Mouse (Mus musculus) erythroblast, embryonic 14.5 days (primary cell): ENCODE results near the gene Sfxn5. TPM values are rescaled to one million over a fixed set of nuclear protein-coding genes. Genes with fewer than 3 reads are reported as not detected.

ENCODE experiments used
- H3K27me3 ChIP-seq: 2 replicates; pipeline ENCODE4 v1.6.1; 2012; ENCODE audit warnings: inconsistent platforms; ENCODE audit not compliant: control insufficient read depth
- H3K36me3 ChIP-seq: 2 replicates; pipeline ENCODE4 v1.6.1; 2012; ENCODE audit warnings: mild to moderate bottlenecking, inconsistent platforms; ENCODE audit not compliant: control insufficient read depth
- H3K4me1 ChIP-seq: 2 replicates; pipeline ENCODE4 v1.6.1; 2012; ENCODE audit warnings: inconsistent platforms; ENCODE audit not compliant: control insufficient read depth
- H3K4me3 ChIP-seq: replicated peaks from 2 replicates; pipeline ENCODE3; 2012; ENCODE audit warnings: moderate library complexity, mild to moderate bottlenecking, inconsistent platforms
- H3K9me3 ChIP-seq: 2 replicates; pipeline ENCODE4 v1.6.1; 2012; ENCODE audit warnings: low read length, inconsistent platforms, mixed read lengths; ENCODE audit not compliant: control insufficient read depth
- GATA1 ChIP-seq: IDR thresholded peaks from 2 replicates; pipeline ENCODE4 v1.6.1; 2012; ENCODE audit warnings: low read length, inconsistent platforms, mixed read lengths
- TAL1 ChIP-seq: IDR thresholded peaks from 3 replicates; pipeline ENCODE4 v1.6.1; 2012; ENCODE audit warnings: low read length, inconsistent platforms, mixed read lengths
- polyA plus RNA-seq: library from polyadenylated mRNA; stranded (reverse); fragments of >175 nt; gene quantifications from 2 replicates; pipeline ENCODE4 v1.2.3, GENCODE M21; 2012

Gene Sfxn5
- polyA plus RNA-seq, 1 experiment, result 0.08 TPM

DNA sequence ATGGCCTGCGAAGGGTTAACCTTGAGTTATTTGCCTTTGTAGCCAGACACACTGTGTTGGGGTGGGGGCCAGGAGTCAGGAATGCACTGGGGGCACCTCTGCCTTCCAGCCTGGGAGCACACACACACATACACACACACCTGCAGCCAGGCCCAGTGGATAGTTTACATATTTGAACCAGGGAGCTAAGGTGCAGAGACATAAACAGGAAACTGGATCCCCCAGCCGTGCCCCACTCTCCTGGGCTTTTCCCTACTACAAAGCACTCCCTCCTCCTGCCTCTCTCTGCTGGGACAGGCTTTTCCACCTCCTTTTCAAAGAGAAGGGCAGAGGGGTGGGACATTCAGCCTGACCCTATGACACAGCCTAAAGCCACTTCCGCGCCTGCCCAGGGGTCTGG is 112.3 kb downstream of the Sfxn5 start:
- no peaks in the 10 kb centered on the region for H3K9me3 ChIP-seq
- TF ChIP-seq GATA1, result no peak
- no peak for TF ChIP-seq TAL1
- H3K4me1 ChIP-seq, result no peaks in the 10 kb centered on the region
- H3K36me3 ChIP-seq, result no peaks in the 10 kb centered on the region
- no peaks in the 10 kb centered on the region for H3K27me3 ChIP-seq
- H3K4me3 ChIP-seq, result no peak overlapping the region

DNA sequence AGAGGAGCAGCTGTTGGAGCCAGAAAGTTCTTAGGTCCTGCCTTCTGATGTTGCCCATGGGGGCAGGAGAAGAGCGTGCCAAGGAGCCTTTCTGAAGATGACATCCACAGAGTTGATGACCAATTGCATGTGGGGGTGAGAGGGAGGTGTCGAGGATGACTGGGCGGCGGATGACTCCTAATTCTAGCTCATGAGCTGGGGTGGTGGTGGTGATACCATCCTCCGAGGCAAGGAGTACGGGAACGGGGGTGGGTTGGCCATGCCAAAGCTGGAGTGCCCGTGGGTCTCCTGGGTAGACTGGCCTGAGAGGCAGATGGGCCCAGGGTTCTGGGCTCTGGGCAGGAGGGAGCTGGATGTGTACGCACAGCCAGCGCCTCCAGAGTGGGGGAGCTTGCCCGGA is 113.5 kb downstream of the Sfxn5 start:
- H3K36me3 ChIP-seq, result no peaks in the 10 kb centered on the region
- H3K9me3 ChIP-seq, result no peaks in the 10 kb centered on the region
- no peak overlapping the region for H3K4me3 ChIP-seq
- H3K4me1 ChIP-seq, result no peaks in the 10 kb centered on the region
- TF ChIP-seq GATA1, result no peak
- no peak for TF ChIP-seq TAL1
- no peaks in the 10 kb centered on the region for H3K27me3 ChIP-seq

DNA sequence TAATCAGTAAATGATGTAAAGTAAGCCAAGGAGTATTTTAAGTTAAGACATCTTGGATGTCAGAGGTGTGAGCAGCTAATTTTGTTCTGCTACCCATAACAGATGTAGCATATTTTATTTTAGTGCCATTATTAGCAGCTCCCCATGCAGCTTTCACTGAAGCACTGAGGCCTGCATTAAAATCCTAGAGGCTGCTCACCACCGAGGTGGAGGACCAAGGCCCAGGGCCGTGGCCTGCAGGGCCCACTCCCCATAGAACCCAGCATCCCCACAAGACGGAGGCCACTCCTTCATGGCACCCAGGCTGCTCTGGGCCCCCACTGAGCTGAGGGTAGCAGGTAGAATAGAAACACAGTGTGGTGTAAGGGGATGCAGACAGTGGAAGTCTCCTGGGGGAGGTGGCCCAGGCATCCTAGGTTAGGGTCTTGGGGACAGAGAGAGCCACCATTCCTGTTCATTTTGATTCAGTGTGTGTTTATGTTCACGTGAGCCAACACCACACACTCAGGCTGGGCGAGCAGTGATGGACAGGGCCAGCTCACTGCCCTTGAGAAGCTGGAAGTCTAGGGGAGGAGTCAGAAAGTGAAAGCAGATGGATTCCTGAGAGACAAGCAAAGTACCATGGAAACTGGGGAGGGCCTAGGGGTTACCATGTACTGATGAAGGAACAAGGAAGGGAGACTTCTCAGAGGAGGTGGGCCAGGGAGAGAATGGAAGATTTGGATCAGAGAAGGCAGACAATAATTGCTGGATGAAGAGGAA is 114.4 kb downstream of the Sfxn5 start:
- Histone ChIP-seq H3K4me3 (no peak overlapping the region), H3K36me3 (no peaks in the 10 kb centered on the region), H3K9me3 (no peaks in the 10 kb centered on the region), H3K4me1 (no peaks in the 10 kb centered on the region), H3K27me3 (no peaks in the 10 kb centered on the region)
- TF ChIP-seq TAL1 (no peak), GATA1 (no peak)

DNA sequence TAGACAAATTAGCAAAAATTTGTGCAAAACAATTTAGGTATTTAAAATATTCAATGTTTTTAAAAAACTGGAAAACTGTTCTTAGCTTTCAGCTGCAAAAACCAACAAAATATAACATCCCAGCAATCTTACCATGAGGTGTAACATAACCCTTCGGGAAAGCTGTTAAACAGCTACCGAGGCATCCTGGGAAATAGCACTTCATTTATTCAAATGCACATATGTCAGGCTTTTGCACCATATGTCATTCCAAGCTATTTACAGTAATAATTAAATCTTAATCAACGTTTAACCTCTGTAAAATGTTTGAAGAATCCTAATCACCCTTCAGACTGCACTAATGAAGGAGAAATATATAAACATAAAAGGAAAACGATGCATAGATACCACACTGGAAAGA is 115.0 kb downstream of the Sfxn5 start:
- TF ChIP-seq TAL1, result no peak
- TF ChIP-seq GATA1, result no peak
- Histone ChIP-seq H3K9me3 (no peaks in the 10 kb centered on the region), H3K36me3 (no peaks in the 10 kb centered on the region), H3K27me3 (no peaks in the 10 kb centered on the region), H3K4me1 (no peaks in the 10 kb centered on the region), H3K4me3 (no peak overlapping the region)

DNA sequence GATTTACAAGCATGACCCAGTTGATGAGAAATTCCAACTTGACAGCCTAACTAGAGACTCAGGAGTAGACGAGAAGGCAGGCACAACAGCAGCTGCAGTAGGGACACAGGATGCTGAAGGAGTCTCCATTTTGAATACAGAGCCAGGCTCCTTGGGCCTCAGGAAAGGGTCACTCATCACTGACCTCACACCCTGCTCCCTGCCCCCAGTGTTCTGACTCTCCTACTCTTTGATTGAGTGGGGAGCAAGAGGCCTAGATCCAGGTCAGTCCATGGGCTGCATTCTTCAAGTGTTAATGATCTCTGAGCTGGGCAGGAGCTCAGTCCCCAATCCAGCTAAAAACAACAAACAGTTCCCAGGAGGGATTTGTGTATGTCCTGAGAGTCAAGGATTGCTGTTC is 122.5 kb downstream of the Sfxn5 start:
- Histone ChIP-seq H3K9me3 (no peaks in the 10 kb centered on the region), H3K36me3 (no peaks in the 10 kb centered on the region), H3K4me1 (no peaks in the 10 kb centered on the region), H3K4me3 (no peak overlapping the region), H3K27me3 (peaks cover 5% of the 10 kb centered on the region; the same call in 1 of the 2 replicates)
- TF ChIP-seq GATA1 (no peak), TAL1 (no peak)

DNA sequence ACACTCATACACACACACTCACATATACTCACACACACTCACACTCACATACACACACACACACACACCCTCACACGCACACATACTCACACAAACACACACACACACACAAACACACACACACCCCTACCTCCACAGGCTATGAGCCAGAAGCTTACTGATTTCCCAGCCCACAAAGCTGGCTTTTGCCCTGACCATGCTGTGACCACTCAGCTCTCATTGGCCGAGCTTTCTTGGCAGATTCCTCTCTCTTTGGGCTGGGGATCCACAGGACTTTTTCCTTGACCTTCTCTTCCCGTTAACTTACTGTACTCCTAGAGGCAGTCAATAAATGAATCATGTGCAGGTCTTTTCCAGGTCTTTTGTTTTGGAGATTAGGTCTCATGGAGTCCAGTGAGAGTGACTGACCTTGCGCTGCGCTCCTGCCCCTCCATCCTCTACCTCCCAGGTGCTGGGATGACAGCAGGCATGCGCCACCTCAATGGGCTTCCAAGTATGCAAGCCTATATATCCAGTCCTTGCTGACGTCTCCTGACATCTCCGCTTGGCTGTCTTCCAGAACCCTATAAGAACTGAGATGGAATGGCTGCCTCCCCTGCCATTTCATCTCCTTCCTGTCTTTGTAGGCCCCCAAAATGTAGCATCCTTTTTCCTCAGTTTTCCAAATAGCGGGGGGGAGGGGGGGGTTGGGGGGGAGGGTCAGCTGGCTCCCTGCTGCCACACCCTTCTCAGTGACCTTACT is 123.8 kb downstream of the Sfxn5 start:
- Histone ChIP-seq H3K4me1 (no peaks in the 10 kb centered on the region), H3K27me3 (peaks cover 9% of the 10 kb centered on the region; the same call in 1 of the 2 replicates), H3K36me3 (no peaks in the 10 kb centered on the region), H3K9me3 (no peaks in the 10 kb centered on the region), H3K4me3 (no peak overlapping the region)
- TF ChIP-seq GATA1 (no peak), TAL1 (no peak)

DNA sequence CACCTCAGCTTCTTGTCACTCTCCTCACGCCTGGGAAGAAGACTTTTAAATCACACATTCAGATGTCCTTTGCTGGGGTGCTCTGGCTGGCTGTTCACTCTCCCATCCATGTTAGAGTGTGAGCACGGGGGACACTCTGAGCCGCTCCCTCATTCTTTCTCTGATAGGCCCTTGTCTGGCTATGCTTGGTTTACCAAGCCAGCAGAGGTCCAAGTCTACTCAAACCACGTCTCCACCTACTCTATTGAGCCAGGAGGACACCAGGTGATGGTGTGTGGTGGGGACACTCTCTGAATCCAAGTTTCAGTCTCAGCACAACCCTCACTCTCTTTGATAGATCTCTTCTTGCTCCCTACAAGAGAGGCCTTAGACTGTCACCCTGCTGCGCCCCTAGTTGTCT is 125.9 kb downstream of the Sfxn5 start:
- no peak for TF ChIP-seq GATA1
- no peak for TF ChIP-seq TAL1
- H3K4me3 ChIP-seq, result no peak overlapping the region
- no peaks in the 10 kb centered on the region for H3K9me3 ChIP-seq
- H3K4me1 ChIP-seq, result no peaks in the 10 kb centered on the region
- H3K27me3 ChIP-seq, result peaks cover 9% of the 10 kb centered on the region; the same call in 1 of the 2 replicates
- H3K36me3 ChIP-seq, result no peaks in the 10 kb centered on the region

DNA sequence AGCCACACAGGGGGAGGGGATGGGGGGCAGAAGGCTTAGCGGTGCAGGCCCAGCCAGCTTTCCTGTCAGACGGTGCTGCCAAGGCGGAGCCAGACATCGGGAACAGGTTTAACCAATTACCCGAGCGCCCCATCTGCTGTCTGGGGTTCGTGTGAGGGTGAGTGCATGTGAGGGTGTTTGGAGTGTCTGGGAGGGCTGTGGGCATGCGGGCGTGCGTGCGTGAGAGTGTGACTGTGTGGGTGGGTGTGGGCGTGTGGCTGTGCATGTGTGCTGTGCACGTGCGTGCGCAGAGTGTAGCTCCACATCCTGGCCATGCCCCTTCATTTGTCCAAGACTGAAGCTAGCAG is 126.3 kb downstream of the Sfxn5 start:
- Histone ChIP-seq H3K36me3 (no peaks in the 10 kb centered on the region), H3K4me1 (no peaks in the 10 kb centered on the region), H3K4me3 (no peak overlapping the region), H3K27me3 (peaks cover 9% of the 10 kb centered on the region; the same call in 1 of the 2 replicates), H3K9me3 (no peaks in the 10 kb centered on the region)
- TF ChIP-seq TAL1 (no peak), GATA1 (no peak)

DNA sequence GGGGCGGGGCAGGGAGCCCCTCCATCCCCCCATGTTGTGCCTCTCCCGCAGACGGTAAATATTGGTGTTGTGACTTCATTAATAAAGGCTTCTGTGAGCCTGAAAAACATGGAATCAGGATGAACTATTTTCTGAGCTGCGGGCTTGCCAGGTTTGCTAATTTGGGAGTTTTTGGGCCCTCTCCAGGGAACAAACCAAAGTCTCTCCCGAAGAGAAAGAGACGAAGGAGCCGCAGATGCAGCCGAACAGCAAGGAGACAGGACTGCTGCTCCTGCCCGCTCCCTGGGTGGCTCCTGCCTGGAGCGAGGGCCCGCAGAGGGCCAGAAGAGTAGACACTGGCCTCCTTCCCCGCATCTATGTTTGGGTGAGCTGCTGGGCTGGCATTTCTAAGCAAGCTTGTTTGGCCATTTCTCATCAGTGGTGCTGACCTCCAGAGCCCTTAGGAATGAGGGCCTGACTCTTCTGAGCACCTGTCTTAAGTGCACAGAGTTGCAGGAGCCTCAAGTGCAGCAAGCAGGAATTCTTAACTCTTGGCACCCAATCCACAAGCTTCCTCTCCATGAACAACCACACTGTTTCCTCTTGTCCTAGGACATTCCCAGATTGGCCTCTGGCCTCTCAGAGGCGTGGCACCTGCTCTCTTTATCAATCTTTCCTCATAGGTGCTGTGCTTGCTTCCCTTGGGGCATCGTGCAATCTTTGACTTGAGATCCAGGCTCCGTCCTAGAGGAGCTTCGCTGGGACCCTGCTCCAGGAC is 126.9 kb downstream of the Sfxn5 start:
- H3K4me3 ChIP-seq, result no peak overlapping the region
- H3K27me3 ChIP-seq, result peaks cover 9% of the 10 kb centered on the region; the same call in 1 of the 2 replicates
- no peak for TF ChIP-seq GATA1
- TF ChIP-seq TAL1, result no peak

More for the DNA sequence above, 126.9 kb downstream of the Sfxn5 start:
- Histone ChIP-seq H3K4me1 (no peaks in the 10 kb centered on the region), H3K9me3 (no peaks in the 10 kb centered on the region), H3K36me3 (no peaks in the 10 kb centered on the region)
